Mouse (Mus musculus) embryonic facial prominence, embryonic 14.5 days (tissue): ENCODE measurements around the gene Stat4. TPM values are rescaled to one million over a fixed set of nuclear protein-coding genes. Genes with fewer than 3 reads are reported as not detected.

ENCODE experiments used
- ATAC-seq: fragments of 200-750 bp; cut with Nextera tagmentation; 2 replicates; pipeline ENCODE4 v1.8.0; 2017; ENCODE audit warnings: low read depth, moderate number of reproducible peaks, moderate TSS enrichment
- DNase-seq: peaks from one replicate; pipeline ENCODE4 v3.0.0-alpha.2; 2015; ENCODE audit warnings: low spot score
- H3K27ac ChIP-seq: fragments of 300-500 bp; sonication (generic); replicated peaks from 2 replicates; pipeline ENCODE4 v1.5.1; 2014; ENCODE audit warnings: low read depth, mild to moderate bottlenecking, low read length, moderate library complexity
- H3K27me3 ChIP-seq: fragments of 300-500 bp; sonication (generic); replicated peaks from 2 replicates; pipeline ENCODE4 v1.6.1; 2014; ENCODE audit warnings: low read length; ENCODE audit not compliant: control insufficient read depth, insufficient read depth
- H3K36me3 ChIP-seq: fragments of 300-500 bp; sonication (generic); 2 replicates; pipeline ENCODE4 v1.6.1; 2014; ENCODE audit warnings: low read length, mixed read lengths; ENCODE audit not compliant: control insufficient read depth, insufficient read depth
- H3K4me1 ChIP-seq: fragments of 300-500 bp; sonication (generic); 2 replicates; pipeline ENCODE4 v1.6.1; 2014; ENCODE audit warnings: antibody characterized with exemption, low read length; ENCODE audit not compliant: control insufficient read depth, insufficient read depth
- H3K4me2 ChIP-seq: fragments of 300-500 bp; sonication (generic); 2 replicates; pipeline ENCODE4 v1.6.1; 2014; ENCODE audit warnings: low read depth, mild to moderate bottlenecking, low read length, moderate library complexity, mixed read lengths
- H3K4me3 ChIP-seq: fragments of 300-500 bp; sonication (generic); 2 replicates; pipeline ENCODE4 v1.5.1; 2014; ENCODE audit warnings: low read depth, mild to moderate bottlenecking, low read length
- H3K9ac ChIP-seq: fragments of 300-500 bp; sonication (generic); 2 replicates; pipeline ENCODE4 v1.6.1; 2014; ENCODE audit warnings: low read depth, mild to moderate bottlenecking, low read length, moderate library complexity, mixed read lengths
- H3K9me3 ChIP-seq: fragments of 300-500 bp; sonication (generic); 2 replicates; pipeline ENCODE4 v1.6.1; 2016; ENCODE audit warnings: low read length; ENCODE audit not compliant: control insufficient read depth
- WGBS: fragments of 180-500 bp; shearing (Covaris S2); extraction: QIAGEN DNeasy Blood & Tissue Kit; methylation state at CpG from one replicate; pipeline ENCODE4 v1.1.7; 2014; 5-methylcytosine and 5-hydroxymethylcytosine counted together
- polyA plus RNA-seq: library from polyadenylated mRNA; unstranded; fragments of >200 nt; fragmentation: Nextera tagmentation; extraction: Ambion mirVana; gene quantifications from 2 replicates; pipeline ENCODE4 v1.2.1, GENCODE M21; 2014

Stat4 gene
- polyA plus RNA-seq, 1 experiment from 2014 or later = 1.1 TPM

DNA sequence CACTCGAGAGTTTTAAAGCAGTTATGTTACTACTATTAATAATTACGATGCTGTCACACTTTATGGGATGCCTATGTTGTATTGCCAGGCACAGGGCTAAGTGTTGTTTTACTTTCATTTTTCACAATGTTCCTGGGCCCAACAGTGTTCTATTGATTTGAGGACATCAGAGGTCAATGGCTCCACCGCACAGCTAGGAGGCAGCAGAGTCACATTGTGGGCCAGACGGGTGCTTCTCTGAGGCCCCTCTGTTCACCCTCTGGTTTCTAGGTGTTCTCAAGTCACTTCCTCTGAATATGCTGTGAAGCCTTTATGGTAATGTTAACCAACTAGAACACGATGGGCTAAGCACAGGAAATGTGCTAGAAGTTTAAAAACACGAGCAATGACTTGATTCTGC, 113.5 kb downstream of the Stat4 start:
- H3K27me3 ChIP-seq = no peaks in the 10 kb centered on the region
- no peak overlapping the region for H3K27ac ChIP-seq
- 68% methylated on average over 6 of the region's 6 CpGs for WGBS
- no peak overlapping the region for H3K4me3 ChIP-seq
- DNase-seq = no peak
- H3K4me2 ChIP-seq = no peak overlapping the region
- H3K36me3 ChIP-seq = no peaks in the 10 kb centered on the region
- ATAC-seq = no peak
- H3K9me3 ChIP-seq = no peaks in the 10 kb centered on the region
- no peaks in the 10 kb centered on the region for H3K4me1 ChIP-seq
- no peak overlapping the region for H3K9ac ChIP-seq

DNA sequence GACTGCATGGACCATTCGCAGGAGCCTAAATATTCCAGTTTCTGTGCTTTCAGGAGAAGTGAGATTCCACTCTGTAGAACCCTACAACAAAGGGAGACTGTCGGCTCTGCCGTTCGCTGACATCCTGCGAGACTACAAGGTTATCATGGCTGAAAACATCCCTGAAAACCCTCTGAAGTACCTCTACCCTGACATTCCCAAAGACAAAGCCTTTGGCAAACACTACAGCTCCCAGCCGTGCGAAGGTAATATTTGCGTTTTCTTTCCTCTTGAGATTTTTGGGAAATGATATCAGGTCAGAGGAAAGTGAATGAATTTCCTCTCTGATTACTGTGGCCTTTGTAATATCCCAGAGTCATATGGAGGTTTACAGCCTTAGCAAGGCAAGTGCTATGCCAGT, 115.8 kb downstream of the Stat4 start:
- no peak overlapping the region for H3K4me2 ChIP-seq
- H3K27ac ChIP-seq = no peak overlapping the region
- no peaks in the 10 kb centered on the region for H3K27me3 ChIP-seq
- H3K4me1 ChIP-seq = no peaks in the 10 kb centered on the region
- 93% methylated on average over 8 of the region's 8 CpGs for WGBS
- DNase-seq = no peak
- no peaks in the 10 kb centered on the region for H3K9me3 ChIP-seq
- H3K4me3 ChIP-seq = no peak overlapping the region
- H3K9ac ChIP-seq = no peak overlapping the region
- H3K36me3 ChIP-seq = no peaks in the 10 kb centered on the region
- ATAC-seq = no peak

GRCm38 (mm10) chr1:52107206-52107605, 120.3 kb downstream of the Stat4 start:
- 84% methylated on average over 11 of the region's 11 CpGs for WGBS

DNA sequence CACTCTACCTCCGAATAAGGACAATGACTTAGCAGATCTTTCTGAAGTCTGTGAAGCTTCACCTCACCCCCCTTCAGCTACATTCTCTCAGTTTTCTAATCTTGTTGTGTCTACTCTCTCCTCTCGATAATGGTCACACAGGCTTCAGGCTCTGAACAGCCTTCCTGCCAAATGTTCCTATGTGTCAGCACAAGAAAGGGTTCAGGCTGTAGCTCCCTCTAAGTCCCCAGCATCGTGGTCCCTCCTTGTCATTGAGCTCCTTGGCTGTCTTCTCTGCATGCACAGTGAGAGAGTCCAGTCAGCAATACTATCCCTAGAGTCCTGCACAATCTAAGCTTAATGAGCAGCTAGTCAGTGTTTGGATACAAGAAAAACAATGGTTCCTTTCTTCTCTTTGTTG, 124.3 kb downstream of the Stat4 start:
- Histone ChIP-seq H3K9me3 (no peaks in the 10 kb centered on the region), H3K4me3 (no peak overlapping the region), H3K36me3 (no peaks in the 10 kb centered on the region), H3K9ac (no peak overlapping the region), H3K27ac (no peak overlapping the region), H3K27me3 (no peaks in the 10 kb centered on the region), H3K4me2 (no peak overlapping the region), H3K4me1 (peaks cover 4% of the 10 kb centered on the region; the same call in 1 of the 2 replicates)
- WGBS = 63% methylated on average over 3 of the region's 3 CpGs
- no peak for DNase-seq
- ATAC-seq = no peak

More at GRCm38 (mm10) chr1:52107206-52107605, 120.3 kb downstream of the Stat4 start:
- H3K27me3 ChIP-seq = no peaks in the 10 kb centered on the region
- no peaks in the 10 kb centered on the region for H3K4me1 ChIP-seq
- DNase-seq (no peak), ATAC-seq (no peak)
- H3K27ac ChIP-seq = no peak overlapping the region
- H3K36me3 ChIP-seq = no peaks in the 10 kb centered on the region
- H3K4me3 ChIP-seq = no peak overlapping the region
- H3K9me3 ChIP-seq = no peaks in the 10 kb centered on the region
- no peak overlapping the region for H3K4me2 ChIP-seq
- H3K9ac ChIP-seq = no peak overlapping the region

GRCm38 (mm10) chr1:52112301-52112700, 125.4 kb downstream of the Stat4 start:
- DNase-seq (no peak), ATAC-seq (no peak)
- H3K27me3 ChIP-seq = no peaks in the 10 kb centered on the region
- peaks cover 4% of the 10 kb centered on the region; the same call in 1 of the 2 replicates for H3K4me1 ChIP-seq
- H3K9me3 ChIP-seq = no peaks in the 10 kb centered on the region
- no peak overlapping the region for H3K9ac ChIP-seq
- no peaks in the 10 kb centered on the region for H3K36me3 ChIP-seq
- H3K27ac ChIP-seq = no peak overlapping the region
- WGBS = 91% methylated on average over 1 of the region's 1 CpGs
- no peak overlapping the region for H3K4me3 ChIP-seq
- no peak overlapping the region for H3K4me2 ChIP-seq

GRCm38 (mm10) chr1:52113067-52113665, 126.2 kb downstream of the Stat4 start:
- H3K9me3 ChIP-seq = no peaks in the 10 kb centered on the region
- no peaks in the 10 kb centered on the region for H3K27me3 ChIP-seq
- H3K4me1 ChIP-seq = peaks cover 4% of the 10 kb centered on the region; the same call in 1 of the 2 replicates
- H3K4me2 ChIP-seq = peak overlapping the region; percentile 54
- peak overlapping the region; percentile 62 for H3K27ac ChIP-seq
- WGBS = 22% methylated on average over 7 of the region's 7 CpGs
- DNase-seq (no peak), ATAC-seq (peak; percentile 12; the same call in 1 of the 2 replicates)
- H3K4me3 ChIP-seq = peak overlapping the region; percentile 31
- H3K9ac ChIP-seq = peak overlapping the region; percentile 61
- H3K36me3 ChIP-seq = no peaks in the 10 kb centered on the region

DNA sequence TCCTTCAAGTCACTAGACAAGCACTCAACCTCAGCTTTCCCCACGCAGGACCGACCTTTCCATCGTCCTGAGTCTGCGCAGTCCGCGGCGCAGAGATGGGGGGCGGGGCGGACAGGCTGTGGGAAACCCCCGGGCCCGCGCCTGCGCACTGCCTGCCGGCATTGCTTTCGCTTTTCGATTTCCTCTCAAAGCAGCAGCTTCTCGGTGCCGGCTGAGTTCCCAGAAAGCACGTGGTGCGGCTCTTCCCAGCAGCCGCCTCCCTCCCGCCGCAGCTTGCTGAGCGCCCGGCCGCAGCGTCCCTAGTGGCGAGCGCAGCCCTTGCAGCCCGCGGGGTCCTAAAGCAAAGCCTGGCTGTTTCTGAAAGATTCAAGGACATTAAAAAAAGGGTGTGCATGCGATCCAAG, 126.7 kb downstream of the Stat4 start:
- peak overlapping the region; percentile 31 for H3K4me3 ChIP-seq
- DNase-seq (peak; percentile 98), ATAC-seq (peak; percentile 98)
- no peaks in the 10 kb centered on the region for H3K9me3 ChIP-seq
- WGBS = 0% methylated on average over 31 of the region's 32 CpGs
- H3K9ac ChIP-seq = peak overlapping the region; percentile 61
- no peaks in the 10 kb centered on the region for H3K36me3 ChIP-seq
- no peaks in the 10 kb centered on the region for H3K27me3 ChIP-seq
- peak overlapping the region; percentile 54 for H3K4me2 ChIP-seq
- H3K27ac ChIP-seq = peak overlapping the region; percentile 62
- H3K4me1 ChIP-seq = peaks cover 4% of the 10 kb centered on the region; the same call in 1 of the 2 replicates

- DNase-seq (no peak), ATAC-seq (no peak)
- H3K27ac ChIP-seq = no peak overlapping the region
- H3K4me3 ChIP-seq = no peak overlapping the region
- peaks cover 4% of the 10 kb centered on the region; the same call in 1 of the 2 replicates for H3K4me1 ChIP-seq
- 74% methylated on average over 3 of the region's 3 CpGs for WGBS
- H3K27me3 ChIP-seq = no peaks in the 10 kb centered on the region
- no peak overlapping the region for H3K4me2 ChIP-seq
- no peaks in the 10 kb centered on the region for H3K36me3 ChIP-seq
- no peaks in the 10 kb centered on the region for H3K9me3 ChIP-seq
- no peak overlapping the region for H3K9ac ChIP-seq
Measured at GRCm38 (mm10) chr1:52116441-52116840, 129.5 kb downstream of the Stat4 start.

GRCm38 (mm10) chr1:52117777-52118176, 130.8 kb downstream of the Stat4 start:
- no peak overlapping the region for H3K4me3 ChIP-seq
- H3K4me1 ChIP-seq = peaks cover 4% of the 10 kb centered on the region; the same call in 1 of the 2 replicates
- no peaks in the 10 kb centered on the region for H3K9me3 ChIP-seq
- ATAC-seq (no peak), DNase-seq (no peak)
- no peak overlapping the region for H3K9ac ChIP-seq
- no peak overlapping the region for H3K27ac ChIP-seq
- no peaks in the 10 kb centered on the region; the same call in 1 of the 2 replicates for H3K36me3 ChIP-seq
- no peak overlapping the region for H3K4me2 ChIP-seq
- no peaks in the 10 kb centered on the region for H3K27me3 ChIP-seq
- 76% methylated on average over 1 of the region's 1 CpGs for WGBS
